Mouse (Mus musculus) spleen, adult 2 months (tissue): ENCODE measurements around the gene Krtap4-6. TPM values are rescaled to one million over a fixed set of nuclear protein-coding genes. Genes with fewer than 3 reads are reported as not detected.
"Not testable (repeated sequence)": the region's sequence is repeated elsewhere in the genome, so short reads cannot be mapped to it uniquely, and the experiment has no call there.

Source experiments
- DNase-seq, 2 experiments: peaks; one replicate each; pipeline versions ENCODE4 v3.0.0 to v3.0.0-alpha.2; 2012 to 2021; ENCODE audit warnings: low spot score in 2 of 2, low read depth in 1 of 2
- H3K27ac ChIP-seq: fragments of 200-500 bp; 2 replicates; pipeline ENCODE4 v1.5.1; 2012; ENCODE audit warnings: low read length, inconsistent platforms; ENCODE audit not compliant: insufficient read depth
- H3K27me3 ChIP-seq: fragments of 200-500 bp; 2 replicates; pipeline ENCODE4 v1.6.1; 2012; ENCODE audit warnings: mild to moderate bottlenecking, moderate library complexity, low read length, inconsistent platforms; ENCODE audit not compliant: control insufficient read depth, insufficient read depth
- H3K36me3 ChIP-seq: fragments of 200-500 bp; 2 replicates; pipeline ENCODE4 v1.6.1; 2012; ENCODE audit warnings: mild to moderate bottlenecking, low read length, inconsistent platforms; ENCODE audit not compliant: control insufficient read depth, insufficient read depth
- H3K4me1 ChIP-seq: fragments of 200-500 bp; 2 replicates; pipeline ENCODE4 v1.6.1; 2011; ENCODE audit warnings: inconsistent platforms; ENCODE audit not compliant: control insufficient read depth, insufficient read depth, insufficient read length
- H3K4me3 ChIP-seq: fragments of 200-500 bp; 2 replicates; pipeline ENCODE4 v1.5.1; 2011; ENCODE audit warnings: mild to moderate bottlenecking, inconsistent platforms; ENCODE audit not compliant: insufficient read depth, insufficient read length; ENCODE audit errors: extremely low read depth
- CTCF ChIP-seq: fragments of 200-500 bp; IDR thresholded peaks from 2 replicates; pipeline ENCODE4 v1.5.1; 2011; ENCODE audit warnings: mild to moderate bottlenecking, inconsistent platforms; ENCODE audit not compliant: insufficient read depth, insufficient read length, insufficient replicate concordance; ENCODE audit errors: extremely low read depth
- POLR2A ChIP-seq: fragments of 200-500 bp; IDR thresholded peaks from 2 replicates; pipeline ENCODE4 v1.6.1; 2011; ENCODE audit warnings: low read depth, low read length, inconsistent platforms
- WGBS: fragments of 180-500 bp; shearing (Covaris S2); methylation state at CpG from one replicate; pipeline ENCODE4 v1.1.7; 2018; 5-methylcytosine and 5-hydroxymethylcytosine counted together
- polyA plus RNA-seq: library from polyadenylated mRNA; depleted of rRNA; stranded (reverse); fragments of >200 nt; gene quantifications from 2 replicates; pipeline ENCODE4 v1.2.3, GENCODE M21; 2012

The Krtap4-6 gene
- polyA plus RNA-seq, 1 experiment: not detected

- H3K4me3 ChIP-seq: no peak within 1 kb of the TSS
- no peaks in the 10 kb centered on the region for H3K27me3 ChIP-seq
- H3K4me1 ChIP-seq: no peaks in the 10 kb centered on the region
- H3K27ac ChIP-seq: no peak within 1 kb of the TSS
- no peak for DNase-seq
- no peak for TF ChIP-seq CTCF
- TF ChIP-seq POLR2A: no peak
- WGBS: 72% methylated on average over 2 of the region's 2 CpGs
- no peaks in the 10 kb centered on the region for H3K36me3 ChIP-seq
Measured at GRCm38 (mm10) chr11:99650136-99650535, 15.6 kb downstream of the Krtap4-6 start, which contains the start of gene Gm11555. TSS of gene Gm11555 (minus strand) at chr11:99650236.

DNA sequence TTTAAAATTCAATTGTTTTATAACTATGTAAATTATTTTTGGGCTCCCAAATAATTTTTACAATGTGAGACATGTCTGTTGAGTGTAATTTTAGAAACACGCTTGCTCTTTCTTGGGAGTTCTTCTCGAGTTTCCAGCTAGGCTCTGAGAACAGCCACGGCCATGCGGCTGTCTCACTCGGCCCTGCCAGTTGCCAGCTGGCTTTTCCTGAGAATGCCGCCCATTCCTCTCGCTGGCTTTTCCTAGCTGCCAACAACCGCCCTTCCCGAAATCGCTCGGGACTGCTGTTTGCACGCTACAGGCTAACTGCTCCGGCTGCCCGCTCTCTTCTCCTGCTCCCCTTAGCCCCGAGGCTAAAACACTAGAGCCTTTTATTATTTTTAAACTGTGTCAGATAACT is 19.3 kb downstream of the Krtap4-6 start:
- Histone ChIP-seq H3K4me1 (no peaks in the 10 kb centered on the region), H3K27me3 (no peaks in the 10 kb centered on the region), H3K4me3 (no peak overlapping the region), H3K27ac (no peak overlapping the region), H3K36me3 (no peaks in the 10 kb centered on the region)
- 88% methylated on average over 15 of the region's 15 CpGs for WGBS
- no peak for TF ChIP-seq POLR2A
- DNase-seq: no peak

GRCm38 (mm10) chr11:99644351-99644750 is 21.4 kb downstream of the Krtap4-6 start:
- H3K36me3 ChIP-seq: no peaks in the 10 kb centered on the region
- TF ChIP-seq POLR2A: no peak
- no peak for TF ChIP-seq CTCF
- no peak for DNase-seq
- H3K4me3 ChIP-seq: no peak overlapping the region
- no peak overlapping the region for H3K27ac ChIP-seq
- WGBS: 77% methylated on average over 3 of the region's 3 CpGs
- H3K27me3 ChIP-seq: no peaks in the 10 kb centered on the region
- H3K4me1 ChIP-seq: no peaks in the 10 kb centered on the region

DNA sequence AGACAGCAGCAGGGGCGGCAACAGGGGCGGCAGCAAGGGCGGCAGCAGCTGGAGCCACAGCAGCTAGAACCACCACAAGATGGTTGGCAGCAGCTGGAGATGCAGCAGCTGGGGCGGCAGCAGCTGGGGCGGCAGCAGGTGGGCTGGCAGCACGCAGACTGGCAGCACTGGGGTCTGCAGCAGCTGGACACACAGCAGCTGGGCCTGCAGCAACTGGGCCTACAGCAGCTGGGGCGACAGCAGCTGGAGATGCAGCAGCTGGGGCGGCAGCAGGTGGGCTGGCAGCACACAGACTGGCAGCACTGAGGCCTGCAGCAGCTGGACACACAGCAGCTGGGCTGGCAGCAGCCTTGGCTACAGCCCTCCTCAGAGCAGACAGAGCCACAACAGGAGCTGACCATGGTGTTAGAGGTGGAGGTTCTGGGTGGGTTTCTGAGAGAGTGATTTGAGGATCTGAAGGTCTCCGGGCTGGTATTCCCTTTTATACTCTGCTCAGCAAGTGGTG is 22.1 kb downstream of the Krtap4-6 start, which contains the start of gene Krtap4-7:
TSS of gene Krtap4-7 (minus strand) at position 455 of the 505 bp plus-strand sequence.
- H3K27me3 ChIP-seq, DNase-seq, H3K4me3 ChIP-seq, H3K36me3 ChIP-seq, H3K4me1 ChIP-seq, H3K27ac ChIP-seq: not testable (repeated sequence)
- 80% methylated on average over 9 of the region's 9 CpGs for whole genome bisulfite sequencing

- H3K4me3 ChIP-seq: no peak overlapping the region
- no peak for DNase-seq
- no peak overlapping the region for H3K27ac ChIP-seq
- H3K4me1 ChIP-seq: no peaks in the 10 kb centered on the region
- 30% methylated on average over 1 of the region's 1 CpGs for WGBS
- no peaks in the 10 kb centered on the region for H3K27me3 ChIP-seq
- no peaks in the 10 kb centered on the region for H3K36me3 ChIP-seq
- TF ChIP-seq CTCF: no peak
- TF ChIP-seq POLR2A: no peak
Measured at GRCm38 (mm10) chr11:99640926-99641325, 24.8 kb downstream of the Krtap4-6 start.

- 81% methylated on average over 1 of the region's 1 CpGs for WGBS
- H3K4me1 ChIP-seq: no peaks in the 10 kb centered on the region
- no peak overlapping the region for H3K27ac ChIP-seq
- no peak overlapping the region for H3K4me3 ChIP-seq
- H3K27me3 ChIP-seq: no peaks in the 10 kb centered on the region
- no peak for DNase-seq
- H3K36me3 ChIP-seq: no peaks in the 10 kb centered on the region
- TF ChIP-seq POLR2A (no peak), CTCF (no peak)
Measured at GRCm38 (mm10) chr11:99637086-99637485, 28.7 kb downstream of the Krtap4-6 start.

DNA sequence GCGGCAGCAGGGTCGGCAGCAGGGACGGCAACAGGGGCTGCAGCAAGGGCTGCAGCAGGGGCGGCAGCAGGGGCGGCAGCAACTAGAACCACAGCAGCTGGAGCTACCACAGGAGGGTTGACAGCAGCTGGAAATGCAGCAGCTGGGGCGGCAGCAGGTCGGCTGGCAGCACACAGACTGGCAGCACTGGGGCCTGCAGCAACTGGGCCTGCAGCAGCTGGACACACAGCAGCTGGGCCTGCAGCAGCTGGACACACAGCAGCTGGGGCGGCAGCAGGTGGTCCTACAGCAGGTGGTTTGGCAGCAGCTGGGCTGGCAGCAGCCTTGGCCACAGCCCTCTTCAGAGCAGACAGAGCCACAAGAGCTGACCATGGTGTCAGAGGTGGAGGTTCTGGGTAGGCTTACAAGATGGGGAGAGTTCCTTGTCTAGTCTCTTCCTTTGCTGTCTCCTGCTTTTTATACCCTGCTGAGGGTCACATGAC is 31.1 kb downstream of the Krtap4-6 start, which contains the start of gene Krtap4-2:
TSS of gene Krtap4-2 (minus strand) at position 432 of the 482 bp plus-strand sequence.
- no peak for TF ChIP-seq POLR2A
- TF ChIP-seq CTCF: no peak
- H3K36me3 ChIP-seq: no peaks in the 10 kb centered on the region
- 57% methylated on average over 8 of the region's 8 CpGs for WGBS
- no peaks in the 10 kb centered on the region for H3K4me1 ChIP-seq
- no peaks in the 10 kb centered on the region for H3K27me3 ChIP-seq
- no peak within 1 kb of the TSS for H3K27ac ChIP-seq
- no peak for DNase-seq
- H3K4me3 ChIP-seq: no peak within 1 kb of the TSS
